Mouse (Mus musculus) myocyte (in vitro differentiated cells): Measurements from ENCODE around the gene Ahsa1. TPM values are rescaled to one million over a fixed set of nuclear protein-coding genes. Genes with fewer than 3 reads are reported as not detected.
"Not testable (repeated sequence)": the region's sequence is repeated elsewhere in the genome, so short reads cannot be mapped to it uniquely, and the experiment has no call there.

Experiments
- H3K27me3 ChIP-seq: one replicate; pipeline ENCODE4 v1.6.1; 2011; ENCODE audit not compliant: control insufficient read depth, insufficient read depth, insufficient read length
- H3K36me3 ChIP-seq: one replicate; pipeline ENCODE4 v1.6.1; 2011; ENCODE audit not compliant: control insufficient read depth, insufficient read depth
- H3K4me2 ChIP-seq: one replicate; pipeline ENCODE4 v1.6.1; 2011; ENCODE audit warnings: low read depth, control low read depth
- H3K4me3 ChIP-seq: one replicate; pipeline ENCODE4 v1.5.1; 2011; ENCODE audit warnings: mild to moderate bottlenecking, control low read depth, moderate library complexity
- H3K79me2 ChIP-seq: one replicate; pipeline ENCODE4 v1.6.1; 2011; ENCODE audit not compliant: control insufficient read depth, insufficient read depth
- H3ac ChIP-seq: one replicate; pipeline ENCODE4 v1.6.1; 2011; ENCODE audit not compliant: control insufficient read depth, insufficient read length
- CEBPB ChIP-seq: IDR thresholded peaks from 2 replicates; pipeline ENCODE4 v1.6.1; 2011; ENCODE audit warnings: mild to moderate bottlenecking, moderate library complexity; ENCODE audit not compliant: poor library complexity, insufficient read depth, severe bottlenecking
- E2F4 ChIP-seq: IDR thresholded peaks from one replicate; pipeline ENCODE4 v1.6.1; 2011; ENCODE audit warnings: mild to moderate bottlenecking, control low read depth, moderate library complexity; ENCODE audit not compliant: insufficient read depth
- MAX ChIP-seq: IDR thresholded peaks from one replicate; pipeline ENCODE4 v1.6.1; 2011; ENCODE audit warnings: low read depth, mild to moderate bottlenecking, control low read depth
- MYOD1 ChIP-seq, 3 experiments: IDR thresholded peaks; one replicate each; pipeline ENCODE4 v1.6.1; 2011; ENCODE audit warnings: control low read depth in 2 of 3, low read depth in 2 of 3, mild to moderate bottlenecking in 2 of 3, moderate library complexity in 1 of 3; ENCODE audit not compliant: insufficient read length in 2 of 3, control insufficient read depth in 1 of 3
- MYOG ChIP-seq, 3 experiments: IDR thresholded peaks; one replicate each; pipeline ENCODE4 v1.6.1; 2011; ENCODE audit warnings: control low read depth in 2 of 3, low read depth in 2 of 3, mild to moderate bottlenecking in 2 of 3; ENCODE audit not compliant: insufficient read length in 2 of 3, control insufficient read depth in 1 of 3, insufficient read depth in 1 of 3
- POLR2A ChIP-seq: IDR thresholded peaks from one replicate; pipeline ENCODE4 v1.6.1; 2011; ENCODE audit warnings: low read depth, mild to moderate bottlenecking, control low read depth, moderate library complexity; ENCODE audit not compliant: insufficient read length
- POLR2AphosphoS2 ChIP-seq: IDR thresholded peaks from one replicate; pipeline ENCODE4 v1.6.1; 2011; ENCODE audit warnings: low read depth, control low read depth; ENCODE audit not compliant: insufficient read length
- REST ChIP-seq: IDR thresholded peaks from one replicate; pipeline ENCODE4 v1.6.1; 2011; ENCODE audit warnings: mild to moderate bottlenecking, control low read depth, moderate library complexity; ENCODE audit not compliant: insufficient read depth, insufficient read length
- SRF ChIP-seq: IDR thresholded peaks from one replicate; pipeline ENCODE4 v1.6.1; 2011; ENCODE audit warnings: low read depth; ENCODE audit not compliant: control insufficient read depth, insufficient read length
- TCF12 ChIP-seq: IDR thresholded peaks from one replicate; pipeline ENCODE4 v1.6.1; 2011; ENCODE audit warnings: mild to moderate bottlenecking, control low read depth; ENCODE audit not compliant: poor library complexity, insufficient read depth, severe bottlenecking
- TCF3 ChIP-seq: IDR thresholded peaks from one replicate; pipeline ENCODE4 v1.6.1; 2011; ENCODE audit warnings: low read depth, control low read depth; ENCODE audit not compliant: insufficient read length
- USF1 ChIP-seq: IDR thresholded peaks from one replicate; pipeline ENCODE4 v1.6.1; 2011; ENCODE audit warnings: low read depth, mild to moderate bottlenecking, control low read depth, moderate library complexity
- polyA plus RNA-seq: library from polyadenylated mRNA; unstranded; fragments of >200 nt; fragmentation: generic; extraction: Trizol; gene quantifications from one replicate; pipeline ENCODE4 v1.2.1, GENCODE M21; 2012; ENCODE audit warnings: missing spikeins

The Ahsa1 gene
- polyA plus RNA-seq, 1 experiment: 148 TPM

DNA sequence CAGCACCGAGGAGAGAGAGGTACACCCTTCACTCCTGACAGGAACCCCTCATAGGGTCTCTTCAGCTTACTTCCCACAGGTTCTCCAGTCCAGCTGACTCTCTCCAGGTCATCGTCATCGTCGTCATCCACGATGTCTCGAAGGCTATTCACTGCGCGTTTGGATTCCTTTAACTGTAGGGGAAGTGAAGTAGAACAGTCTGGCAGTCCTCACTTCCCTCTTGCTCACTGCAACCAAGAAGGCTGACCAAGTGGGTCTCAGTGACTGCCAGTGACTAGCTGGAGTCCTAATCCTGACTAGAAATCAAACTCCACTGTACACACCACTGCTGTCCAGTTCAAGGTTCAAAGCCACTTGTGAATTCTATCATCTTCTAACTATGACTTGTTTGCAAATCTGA is 5.7 kb upstream of the Ahsa1 start:
- Histone ChIP-seq H3K27me3 (no peaks in the 10 kb centered on the region), H3ac (no peak overlapping the region), H3K4me2 (no peak overlapping the region), H3K79me2 (peaks cover 20% of the 10 kb centered on the region), H3K4me3 (no peak overlapping the region), H3K36me3 (peaks cover 37% of the 10 kb centered on the region)
- TF ChIP-seq USF1 (no peak), TCF12 (no peak), MYOD1 (IDR thresholded peaks at IDR 0.05; ENCODE audit: control insufficient read depth in 1 of 3, insufficient read length in 2 of 3, low read depth in 2 of 3) (no peak), POLR2AphosphoS2 (no peak), POLR2A (no peak), CEBPB (no peak), E2F4 (no peak), TCF3 (no peak), SRF (no peak), MYOG (IDR thresholded peaks at IDR 0.05; ENCODE audit: control insufficient read depth in 1 of 3, insufficient read depth in 1 of 3, insufficient read length in 2 of 3, low read depth in 2 of 3) (no peak)

DNA sequence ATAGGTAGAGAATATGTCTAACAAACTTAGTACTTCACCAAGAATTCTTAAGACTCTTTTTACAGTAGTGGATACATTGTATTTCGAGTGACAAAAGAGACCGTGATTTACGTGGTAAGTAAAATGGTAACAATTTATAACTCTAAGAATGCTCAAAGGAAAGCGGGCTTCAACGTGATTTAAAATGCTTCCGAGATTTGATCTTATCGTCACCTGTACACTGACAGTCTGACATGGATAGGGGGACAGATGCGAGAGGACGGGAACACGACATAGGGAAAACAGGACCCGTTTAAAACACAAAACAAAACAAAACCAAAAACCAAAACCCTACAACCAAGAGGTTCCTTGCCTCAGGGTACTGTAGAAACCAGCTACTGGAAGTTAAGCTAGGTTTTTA is 835 bp upstream of the Ahsa1 start:
- no peaks in the 10 kb centered on the region for H3K27me3 ChIP-seq
- peaks cover 47% of the 10 kb centered on the region for H3K79me2 ChIP-seq
- H3K4me3 ChIP-seq: peak overlapping the region; percentile 80
- H3K36me3 ChIP-seq: peaks cover 36% of the 10 kb centered on the region
- H3ac ChIP-seq: peak overlapping the region; percentile 93
- TF ChIP-seq E2F4: no peak
- no peak for TF ChIP-seq TCF12
- no peak for TF ChIP-seq MYOD1 (IDR thresholded peaks at IDR 0.05; ENCODE audit: control insufficient read depth in 1 of 3, insufficient read length in 2 of 3, low read depth in 2 of 3)
- TF ChIP-seq CEBPB: no peak
- no peak for TF ChIP-seq TCF3
- peak overlapping the region; percentile 80 for H3K4me2 ChIP-seq

DNA sequence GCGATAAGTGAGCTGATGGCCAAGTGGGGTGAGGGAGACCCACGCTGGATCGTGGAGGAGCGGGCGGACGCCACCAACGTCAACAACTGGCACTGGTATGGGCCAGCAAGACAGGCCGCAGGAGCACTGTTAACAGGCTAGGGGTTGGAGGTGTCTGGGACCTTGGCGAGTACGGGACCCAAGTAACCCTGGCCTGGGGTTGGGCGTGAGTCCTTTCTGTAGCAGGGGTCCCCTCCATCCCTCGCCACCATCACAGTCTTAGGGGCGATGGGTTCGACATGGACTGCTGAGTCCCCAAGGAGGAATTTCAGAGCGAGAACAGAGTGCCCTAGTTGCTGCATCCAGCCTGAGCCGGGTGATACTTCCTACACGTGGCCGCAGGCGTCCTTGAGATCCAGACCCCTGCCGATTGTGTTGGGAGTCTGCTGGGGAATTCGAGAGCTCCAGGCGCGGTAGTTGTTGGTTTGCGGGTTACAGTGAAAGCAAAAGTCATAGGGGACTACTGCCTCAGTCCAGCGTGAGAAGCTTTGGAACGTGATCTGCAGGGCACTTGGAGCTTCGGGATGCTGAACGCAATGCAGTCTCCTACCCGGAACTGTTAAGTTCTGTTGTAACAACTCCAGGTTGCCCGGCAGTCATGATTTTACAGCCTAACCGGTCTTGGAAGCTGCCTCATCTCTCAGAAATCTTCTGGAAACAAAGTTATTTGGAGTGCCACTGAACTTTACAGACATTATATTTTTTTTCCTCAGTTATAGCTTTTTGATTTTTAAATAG is 736 bp downstream of the Ahsa1 start:
- no peaks in the 10 kb centered on the region for H3K27me3 ChIP-seq

DNA sequence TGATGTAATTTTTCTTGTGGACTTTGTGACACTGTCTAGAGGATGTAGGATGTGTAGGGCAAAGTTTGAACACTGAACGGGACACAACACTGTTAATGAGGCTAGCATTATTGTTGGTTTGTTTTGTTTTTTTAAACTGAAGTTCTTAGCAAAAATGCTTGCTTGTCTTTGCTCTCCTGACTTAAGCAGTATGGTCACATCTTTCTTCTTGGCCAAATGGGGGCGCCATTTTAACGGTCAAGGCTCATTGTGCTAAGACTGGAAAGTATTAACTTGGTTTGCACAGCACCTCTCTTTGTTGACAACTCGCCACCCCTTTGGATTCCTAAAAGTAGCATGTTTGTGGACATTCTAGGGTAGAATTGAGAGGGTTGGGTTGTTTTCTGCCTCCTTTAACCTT is 1.4 kb downstream of the Ahsa1 start:
- peak overlapping the region; percentile 93 for H3ac ChIP-seq
- H3K4me2 ChIP-seq: peak overlapping the region; percentile 91
- peaks cover 47% of the 10 kb centered on the region for H3K79me2 ChIP-seq
- peak overlapping the region; percentile 80 for H3K4me3 ChIP-seq
- no peaks in the 10 kb centered on the region for H3K27me3 ChIP-seq
- H3K36me3 ChIP-seq: peaks cover 30% of the 10 kb centered on the region
- no peak for TF ChIP-seq TCF3
- no peak for TF ChIP-seq POLR2AphosphoS2
- TF ChIP-seq CEBPB: no peak
- TF ChIP-seq MYOD1 (IDR thresholded peaks at IDR 0.05; ENCODE audit: control insufficient read depth in 1 of 3, insufficient read length in 2 of 3, low read depth in 2 of 3): no peak
- no peak for TF ChIP-seq TCF12

More for the DNA sequence above, 736 bp downstream of the Ahsa1 start:
- peaks cover 28% of the 10 kb centered on the region for H3K36me3 ChIP-seq
- H3K4me3 ChIP-seq: peak overlapping the region; percentile 80
- peak overlapping the region; percentile 91 for H3K4me2 ChIP-seq
- peak overlapping the region; percentile 93 for H3ac ChIP-seq
- peaks cover 47% of the 10 kb centered on the region for H3K79me2 ChIP-seq
- TF ChIP-seq MAX (no peak), REST (no peak), MYOG (IDR thresholded peaks at IDR 0.05; ENCODE audit: control insufficient read depth in 1 of 3, insufficient read depth in 1 of 3, insufficient read length in 2 of 3, low read depth in 2 of 3) (peak in 1 of 3 experiments; percentile 8), POLR2A (no peak), MYOD1 (IDR thresholded peaks at IDR 0.05; ENCODE audit: control insufficient read depth in 1 of 3, insufficient read length in 2 of 3, low read depth in 2 of 3) (no peak)

DNA sequence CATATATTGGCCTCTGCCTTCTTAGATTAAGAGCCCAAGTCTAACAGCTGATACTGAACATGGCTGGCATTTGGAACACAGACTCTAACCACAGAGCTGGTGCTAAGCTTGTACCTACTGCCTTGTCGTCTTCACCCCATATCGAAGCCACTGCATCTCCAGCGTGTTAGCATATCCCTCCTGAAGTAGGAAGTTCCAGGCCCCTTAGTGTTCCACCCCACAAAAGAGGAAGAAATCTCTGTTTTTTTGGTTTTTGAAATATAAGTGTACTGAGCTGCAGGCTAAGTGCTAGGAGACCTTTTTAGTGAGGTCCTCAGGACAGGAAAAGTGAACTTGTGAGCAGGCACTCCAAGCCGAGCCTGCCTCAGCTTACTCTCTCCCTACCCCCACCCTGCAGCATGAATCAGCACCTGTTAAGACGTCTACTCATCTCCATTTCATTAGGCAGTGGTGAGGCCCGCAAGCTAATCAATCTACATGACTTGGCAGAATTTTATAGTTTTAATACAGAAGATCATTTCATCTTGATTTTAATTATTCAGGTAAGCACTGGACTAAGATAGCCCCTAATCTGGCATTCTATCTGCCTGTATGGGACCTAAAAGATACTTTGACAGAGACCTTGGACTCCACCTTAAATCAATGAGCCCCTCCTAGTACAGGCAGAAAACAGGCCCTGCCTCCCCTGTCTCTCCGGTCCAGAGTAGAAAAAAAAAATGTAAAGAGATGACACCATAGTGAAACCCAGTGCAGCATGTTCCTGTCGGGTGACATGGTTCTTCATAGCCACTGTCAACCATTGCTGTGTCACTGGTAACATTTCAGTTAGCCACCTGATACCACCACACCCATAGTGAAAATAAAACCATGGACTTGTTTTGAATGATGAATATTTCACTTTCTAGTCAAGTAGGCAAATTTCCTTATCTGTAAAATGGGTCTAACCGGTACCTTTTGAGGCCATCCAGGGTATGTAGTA is 8.9 kb downstream of the Ahsa1 start:
- Histone ChIP-seq H3K4me3 (no peak overlapping the region), H3ac (no peak overlapping the region), H3K4me2 (no peak overlapping the region), H3K27me3 (no peaks in the 10 kb centered on the region), H3K36me3 (peaks cover 13% of the 10 kb centered on the region), H3K79me2 (no peaks in the 10 kb centered on the region)
- no peak for TF ChIP-seq SRF
- TF ChIP-seq USF1: no peak
- TF ChIP-seq E2F4: no peak
- TF ChIP-seq MYOG (IDR thresholded peaks at IDR 0.05; ENCODE audit: control insufficient read depth in 1 of 3, insufficient read depth in 1 of 3, insufficient read length in 2 of 3, low read depth in 2 of 3): no peak
- no peak for TF ChIP-seq REST
- TF ChIP-seq MYOD1 (IDR thresholded peaks at IDR 0.05; ENCODE audit: control insufficient read depth in 1 of 3, insufficient read length in 2 of 3, low read depth in 2 of 3): no peak
- TF ChIP-seq TCF3: no peak
- no peak for TF ChIP-seq TCF12
- no peak for TF ChIP-seq POLR2A
- no peak for TF ChIP-seq POLR2AphosphoS2
- TF ChIP-seq CEBPB: no peak
- TF ChIP-seq MAX: no peak

DNA sequence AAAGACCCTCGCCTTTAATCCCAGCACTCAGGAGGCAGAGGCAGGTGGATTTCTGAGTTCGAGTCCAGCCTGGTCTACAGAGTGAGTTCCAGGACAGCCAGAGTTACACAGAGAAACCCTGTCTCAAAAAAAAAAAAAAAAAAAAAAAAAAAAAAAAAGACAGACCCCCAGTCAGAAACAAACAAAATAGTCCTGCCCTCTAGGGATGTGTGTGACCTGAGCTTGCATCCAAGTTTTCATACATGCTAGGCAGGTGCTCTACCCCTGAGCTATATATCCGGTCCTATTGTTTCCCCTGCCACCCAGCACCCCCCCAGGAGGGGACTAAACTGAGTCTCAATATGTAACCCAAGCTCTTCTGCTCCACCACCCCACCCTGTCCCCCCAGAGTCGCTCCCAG is 11.0 kb downstream of the Ahsa1 start:
- not testable (repeated sequence) for H3K36me3 ChIP-seq, H3ac ChIP-seq, H3K27me3 ChIP-seq, H3K4me2 ChIP-seq, H3K4me3 ChIP-seq, H3K79me2 ChIP-seq
